In genomic region chr11:116701377-116701841, GRCm38 (mm10) we compare ENCODE assay signal across 14 mouse cellular contexts. TPM values are rescaled to one million over a fixed set of nuclear protein-coding genes. Genes with fewer than 3 reads are reported as not detected.
A peak's percentile ranks its signal among the peaks of the same experiment; 100 is the strongest.
DNase-seq lines count a peak whose midpoint lies in the region; ATAC-seq and TF ChIP-seq lines count a peak whose summit lies in the region.
"Had no signal": no experiment of that assay in that cellular context is flagged by ENCODE, and none has a peak within 500 bp of the region (broad histone marks: within the 10 kb centered on the region; RNA-seq: fewer than 3 reads in every experiment).

No protein-coding gene starts in this region.

- TF ChIP-seq CTCF in kidney, adult 2 months (conservative IDR thresholded peaks at IDR 0.05; ENCODE audit: insufficient read depth, insufficient read length, low read depth, low read length), result no peak

- peak; percentile 42; the same call in 1 of the 2 replicates for ATAC-seq in common myeloid progenitor, adult 5-6 weeks (replicated peaks; ENCODE audit: low read depth, poor library complexity, severe bottlenecking)
- ATAC-seq in intestine, embryonic 15.5 days, result no peak

- 41% methylated on average over 5 of the region's 5 CpGs for WGBS in kidney, adult 2 months
- 49% methylated on average over 5 of the region's 5 CpGs for WGBS in intestine, embryonic 15.5 days

- no peak overlapping the region for H3K4me3 ChIP-seq in kidney, adult 2 months (ENCODE audit: insufficient read depth, low read depth, low read length)
- H3K4me3 ChIP-seq in intestine, embryonic 15.5 days (replicated peaks), result no peak overlapping the region
- H3K4me3 ChIP-seq: heart, embryonic 10.5 days; hindbrain, embryonic 13.5 days; megakaryocyte, embryonic 14.5 days had no signal

- no peaks in the 10 kb centered on the region for H3K36me3 ChIP-seq in kidney, adult 2 months (ENCODE audit: control insufficient read depth, insufficient read depth, low read length)
- H3K36me3 ChIP-seq in intestine, embryonic 15.5 days, result no peaks in the 10 kb centered on the region
- H3K36me3 ChIP-seq: heart, embryonic 10.5 days; hindbrain, embryonic 13.5 days had no signal

- H3K4me1 ChIP-seq in kidney, adult 2 months (ENCODE audit: control insufficient read depth, insufficient read depth, low read length), result peaks cover 6% of the 10 kb centered on the region; the same call in 1 of the 2 replicates
- no peaks in the 10 kb centered on the region for H3K4me1 ChIP-seq in intestine, embryonic 15.5 days (replicated peaks)
- H3K4me1 ChIP-seq: hindbrain, embryonic 13.5 days had no signal

- H3K27me3 ChIP-seq in kidney, adult 2 months (replicated peaks; ENCODE audit: control insufficient read depth, insufficient read depth, low read length), result no peaks in the 10 kb centered on the region
- no peaks in the 10 kb centered on the region for H3K27me3 ChIP-seq in intestine, embryonic 15.5 days (replicated peaks)

- no peak for TF ChIP-seq POLR2A in kidney, adult 2 months (IDR thresholded peaks at IDR 0.05; ENCODE audit: low read depth, low read length)

- H3K4me2 ChIP-seq in intestine, embryonic 15.5 days (replicated peaks), result no peak overlapping the region
- H3K4me2 ChIP-seq: hindbrain, embryonic 13.5 days had no signal

- DNase-seq in kidney, adult 2 months, result peak; percentile 75
- no peak for DNase-seq in kidney, adult 18-20 months
- peak; percentile 43 to 81 for DNase-seq in kidney, postnatal 25 days
- peak; percentile 68 for DNase-seq in lung, postnatal 36 days
- DNase-seq in cerebellum, postnatal 14 days, result no peak
- DNase-seq in retina, embryonic 14.5 days (ENCODE audit: low spot score), result no peak
- DNase-seq: embryo, embryonic 11 days; thymus, postnatal 4 days had no signal

- H3K27ac ChIP-seq in kidney, adult 2 months (ENCODE audit: insufficient read depth, low read depth, low read length), result peak overlapping the region; percentile 85
- no peak overlapping the region for H3K27ac ChIP-seq in intestine, embryonic 15.5 days
- H3K27ac ChIP-seq: heart, embryonic 10.5 days; hindbrain, embryonic 13.5 days had no signal

- no peaks in the 10 kb centered on the region for H3K9me3 ChIP-seq in intestine, embryonic 15.5 days
- H3K9me3 ChIP-seq: heart, embryonic 10.5 days; hindbrain, embryonic 13.5 days had no signal

- H3K9ac ChIP-seq in intestine, embryonic 15.5 days, result no peak overlapping the region
- H3K9ac ChIP-seq: hindbrain, embryonic 13.5 days had no signal

RNA-seq across cellular contexts. Expression of gene Cygb, which starts 47.3 kb away (rescaled TPM):
- polyA plus RNA-seq in kidney, adult 2 months (2012; rRNA removed), result 16.2 and 21.0 TPM in 2 replicates
- not detected in 2 replicates for total RNA-seq in common myeloid progenitor, adult 5-6 weeks (2017)
- 12.5 and 12.9 TPM in 2 replicates for polyA plus RNA-seq in intestine, embryonic 15.5 days (2015; fragmentation: Nextera tagmentation; extraction: Ambion mirVana)

RNA-seq across cellular contexts. Expression of gene Prcd, which starts 48.1 kb away (rescaled TPM):
- polyA plus RNA-seq in kidney, adult 2 months (2012; rRNA removed), result 0.44 and 0.52 TPM in 2 replicates
- total RNA-seq in common myeloid progenitor, adult 5-6 weeks (2017), result not detected in 2 replicates
- 1.0 and 1.3 TPM in 2 replicates for polyA plus RNA-seq in intestine, embryonic 15.5 days (2015; fragmentation: Nextera tagmentation; extraction: Ambion mirVana)
- total RNA-seq: liver, adult 2 months had no signal
- polyA plus RNA-seq: liver, adult 2 months had no signal

Comparison
In these comparisons a context has a peak if more than half of its experiments do, and no peak if none do; other contexts are left out.
1. DNase-seq: peak in kidney, adult 2 months (single experiment), kidney, postnatal 25 days (2 of 2) and lung, postnatal 36 days (single experiment); none in kidney, adult 18-20 months (single experiment), cerebellum, postnatal 14 days (0 of 2) and retina, embryonic 14.5 days (single experiment).